Mouse (Mus musculus): ENCODE data around the gene Prdm10.

Prdm10 gene

DNA sequence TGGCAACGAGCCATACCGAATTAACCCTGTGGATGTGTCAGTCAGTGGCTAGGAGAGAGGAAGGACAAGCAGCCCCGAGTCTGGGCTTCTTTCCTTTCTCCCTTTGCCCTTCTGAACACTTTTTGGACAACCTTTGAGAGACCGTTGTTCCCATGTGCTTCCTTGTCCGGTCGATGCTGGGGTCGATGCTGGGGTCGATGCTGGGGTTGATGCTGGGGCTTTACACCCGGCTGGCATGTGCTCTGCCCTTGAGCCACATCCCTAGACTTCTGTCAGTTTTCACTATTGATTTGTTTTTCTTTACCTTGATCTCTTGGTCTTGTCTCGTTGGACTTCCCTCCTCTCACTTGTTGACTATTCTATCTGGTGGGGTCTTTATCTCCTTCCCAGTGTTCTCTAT is 73.2 kb downstream of the Prdm10 start:
- DNase-seq (ENCODE audit: low spot score in 2 of 2) = no peak

DNA sequence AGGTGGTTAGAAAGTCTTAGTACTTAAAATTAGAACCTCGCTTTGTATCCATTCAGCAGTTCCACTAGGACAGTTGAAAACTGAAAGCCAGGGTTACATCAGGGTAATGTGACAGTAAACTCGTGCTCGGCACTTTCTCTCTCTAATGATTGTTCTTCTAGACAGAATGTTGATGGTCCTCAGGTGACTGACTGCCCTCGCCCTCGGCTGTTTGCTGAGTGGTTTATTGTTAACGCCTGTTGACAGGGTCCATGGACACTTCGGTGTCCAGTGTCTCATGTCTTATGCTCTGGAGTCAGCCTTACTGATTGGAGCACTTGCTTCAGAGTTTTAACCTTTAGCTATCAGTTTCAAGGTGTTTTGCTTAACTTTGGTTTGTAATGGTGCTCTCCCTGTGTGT is 73.7 kb downstream of the Prdm10 start:
- no peak for DNase-seq (ENCODE audit: low spot score in 2 of 2)

DNA sequence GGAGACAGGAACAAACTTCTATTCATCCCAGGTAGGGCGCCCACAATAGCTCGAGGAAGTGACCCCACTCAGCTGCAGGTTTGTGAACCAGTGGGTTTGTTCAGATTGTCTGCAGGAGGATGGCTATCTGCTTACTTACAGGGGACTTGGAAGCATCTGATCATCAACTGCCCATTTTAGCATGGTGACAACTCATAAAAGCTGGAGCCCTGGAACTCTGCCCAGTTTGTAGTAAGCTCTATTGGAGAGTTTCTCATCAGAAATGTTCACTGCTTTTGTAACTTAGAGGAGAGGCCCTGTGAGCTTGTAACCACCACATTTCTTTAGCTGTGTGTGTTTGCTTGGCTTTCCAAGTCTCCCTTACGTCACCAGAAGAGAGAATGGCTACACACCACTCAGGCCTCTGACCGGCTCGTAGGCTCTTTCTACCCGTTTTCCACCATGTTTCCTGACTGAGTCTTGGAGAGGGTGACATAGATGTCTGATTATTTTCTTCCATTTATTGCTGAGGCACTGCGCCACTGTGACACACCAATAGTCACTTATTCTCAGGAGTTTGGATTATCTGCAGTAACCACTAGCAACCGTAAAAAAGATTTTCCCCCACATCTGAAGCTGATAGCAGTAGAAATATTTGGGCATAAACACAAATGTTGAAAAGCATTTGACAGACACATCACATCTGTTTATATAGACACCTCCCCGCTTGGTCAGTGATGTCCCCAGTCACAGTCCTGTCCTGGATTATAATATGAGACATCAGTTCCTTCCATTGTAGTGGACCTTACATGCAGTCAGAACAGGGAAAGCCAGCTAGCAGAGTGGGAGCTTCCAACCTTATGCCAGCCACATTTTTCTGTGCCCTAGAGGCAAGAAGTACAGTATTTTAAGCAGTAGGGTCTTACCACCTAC is 83.6 kb downstream of the Prdm10 start:
- DNase-seq (ENCODE audit: low spot score in 2 of 2) = peak in 1 of 2 experiments; percentile 24

DNA sequence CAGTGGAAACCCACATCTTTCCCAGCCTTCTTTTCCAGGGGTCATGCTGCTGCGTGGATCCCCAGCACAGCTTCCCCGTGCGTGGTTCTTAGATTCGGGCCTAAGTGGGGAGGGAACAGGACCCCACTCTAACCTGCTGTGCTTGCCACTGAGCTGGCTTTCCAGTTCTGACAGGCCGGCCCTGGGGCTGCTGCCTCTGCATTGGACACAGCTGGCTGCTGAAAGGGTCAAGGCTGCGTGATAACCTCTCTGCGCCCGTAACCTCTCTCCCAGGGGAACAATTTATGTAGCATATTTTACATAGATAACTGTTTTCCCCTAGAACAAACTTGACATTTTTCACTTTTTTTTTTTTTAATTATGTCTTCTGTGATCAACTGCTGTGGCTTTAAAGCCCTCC is 84.7 kb downstream of the Prdm10 start:
- no peak for DNase-seq (ENCODE audit: low spot score in 2 of 2)

DNA sequence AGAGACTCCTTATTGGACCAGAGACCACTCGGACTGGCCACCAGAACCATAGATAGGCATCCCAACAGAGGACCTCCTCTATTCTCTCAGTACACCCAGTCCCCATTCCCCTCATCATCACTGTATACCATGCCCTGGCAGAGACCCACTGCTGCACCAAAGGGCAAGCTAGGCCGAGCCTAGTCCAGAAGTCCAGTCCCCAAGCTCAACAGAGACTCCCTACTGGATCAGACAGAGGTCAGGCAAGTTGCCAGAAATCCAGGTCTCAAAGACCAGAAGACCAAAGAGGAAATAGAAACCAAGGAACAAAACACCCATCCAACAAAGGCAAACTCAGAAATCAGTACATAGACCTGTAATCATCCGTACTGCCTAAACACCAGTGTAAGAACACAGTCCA is 91.4 kb downstream of the Prdm10 start:
- DNase-seq (ENCODE audit: low spot score in 2 of 2) = no peak

DNA sequence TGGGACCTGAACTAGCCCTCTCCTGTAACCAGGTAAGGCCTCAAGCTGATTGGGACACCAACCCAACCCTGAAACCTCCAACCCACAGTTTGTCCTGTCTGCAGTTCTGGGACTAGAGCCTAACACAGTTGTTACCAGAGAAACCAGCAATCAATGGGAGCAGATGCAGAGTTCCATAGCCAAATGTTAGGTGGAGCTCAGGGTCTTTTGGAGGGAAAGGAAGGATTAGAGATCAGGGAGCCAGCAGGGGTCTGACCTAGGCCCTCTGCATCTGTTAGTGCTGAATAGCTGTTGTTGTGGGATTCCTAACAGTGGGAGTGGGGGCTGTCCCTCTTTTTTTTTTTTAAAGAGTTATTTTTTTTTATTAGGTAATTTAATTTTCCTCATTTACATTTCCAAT is 96.3 kb downstream of the Prdm10 start:
- no peak for DNase-seq (ENCODE audit: low spot score in 2 of 2)

DNA sequence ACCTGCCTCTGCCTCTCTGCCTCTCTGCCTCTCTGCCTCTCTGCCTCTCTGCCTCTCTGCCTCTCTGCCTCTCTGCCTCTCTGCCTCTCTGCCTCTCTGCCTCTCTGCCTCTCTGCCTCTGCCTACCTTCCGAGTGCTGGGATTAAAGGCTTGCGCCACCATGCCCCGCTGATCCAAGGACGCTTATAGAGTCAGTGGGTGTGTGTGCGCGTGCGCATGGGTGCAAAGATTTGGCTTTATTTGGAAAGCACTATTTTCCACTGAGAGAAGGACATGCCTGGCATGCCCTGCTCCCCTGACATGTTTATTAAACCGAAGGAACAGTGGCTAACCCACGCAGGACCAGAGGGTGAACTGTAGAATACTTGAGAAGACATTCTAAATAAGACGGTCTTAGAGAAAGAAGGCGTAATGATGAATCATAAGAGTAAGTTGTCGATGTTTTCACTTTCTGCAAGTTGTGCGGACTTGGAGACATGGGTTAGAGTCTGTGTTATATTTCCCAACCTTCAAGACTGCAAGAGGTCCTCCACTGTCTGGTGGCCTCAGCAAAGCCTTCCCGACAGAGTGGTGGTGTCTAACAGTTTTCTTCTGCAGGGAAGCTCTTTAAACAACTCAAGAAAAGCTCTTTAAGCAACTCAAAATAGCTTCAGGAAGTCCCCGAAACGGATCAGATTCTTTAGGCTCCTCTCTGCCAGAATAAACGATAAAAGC is 104.6 kb downstream of the Prdm10 start:
- DNase-seq (ENCODE audit: low spot score in 2 of 2) = no peak

DNA sequence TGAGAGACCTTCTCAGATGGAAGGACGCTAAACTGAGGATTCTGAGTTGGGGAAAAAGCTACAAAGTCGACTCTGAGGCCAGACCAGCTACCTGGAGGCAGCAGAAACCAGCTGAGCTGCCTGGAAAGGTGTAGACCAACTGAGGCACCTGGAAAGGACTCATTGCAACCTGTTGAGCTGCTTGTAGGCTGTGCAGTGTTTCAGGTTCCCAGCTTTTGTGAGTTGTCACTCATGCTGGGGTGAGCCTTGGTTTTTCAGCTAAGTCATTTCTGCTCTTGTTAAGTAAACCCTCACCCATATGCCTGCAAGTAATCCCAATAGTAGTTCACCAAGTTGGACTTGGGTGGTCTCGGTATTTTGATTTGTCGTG is 105.1 kb downstream of the Prdm10 start:
- DNase-seq (ENCODE audit: low spot score in 2 of 2) = no peak

DNA sequence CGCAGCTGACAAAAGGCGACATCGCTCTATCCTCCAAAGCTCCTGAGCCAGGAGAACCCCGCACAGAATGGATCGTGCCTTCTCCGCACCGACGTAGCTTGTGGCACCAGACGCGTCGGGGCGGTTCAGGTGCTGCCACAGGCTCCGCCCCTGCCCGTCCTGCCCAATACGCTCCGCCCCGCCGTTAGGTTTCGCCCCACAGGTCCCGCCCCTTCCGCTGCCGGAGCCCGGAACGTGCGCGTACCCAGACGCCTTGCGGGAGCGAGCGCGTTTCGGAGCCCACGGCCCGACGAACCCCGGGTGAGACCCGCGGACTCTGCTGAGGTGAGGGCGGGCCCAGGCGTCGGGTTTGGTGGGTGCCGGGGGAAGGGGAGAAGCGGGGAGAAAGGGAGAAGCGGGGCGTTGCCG is 105.6 kb downstream of the Prdm10 start, which contains the start of gene Nfrkb:
TSS of gene Nfrkb (plus strand) at position 246 of the 408 bp plus-strand sequence.
- DNase-seq (ENCODE audit: low spot score in 2 of 2) = peak; percentile 89 to 93

DNA sequence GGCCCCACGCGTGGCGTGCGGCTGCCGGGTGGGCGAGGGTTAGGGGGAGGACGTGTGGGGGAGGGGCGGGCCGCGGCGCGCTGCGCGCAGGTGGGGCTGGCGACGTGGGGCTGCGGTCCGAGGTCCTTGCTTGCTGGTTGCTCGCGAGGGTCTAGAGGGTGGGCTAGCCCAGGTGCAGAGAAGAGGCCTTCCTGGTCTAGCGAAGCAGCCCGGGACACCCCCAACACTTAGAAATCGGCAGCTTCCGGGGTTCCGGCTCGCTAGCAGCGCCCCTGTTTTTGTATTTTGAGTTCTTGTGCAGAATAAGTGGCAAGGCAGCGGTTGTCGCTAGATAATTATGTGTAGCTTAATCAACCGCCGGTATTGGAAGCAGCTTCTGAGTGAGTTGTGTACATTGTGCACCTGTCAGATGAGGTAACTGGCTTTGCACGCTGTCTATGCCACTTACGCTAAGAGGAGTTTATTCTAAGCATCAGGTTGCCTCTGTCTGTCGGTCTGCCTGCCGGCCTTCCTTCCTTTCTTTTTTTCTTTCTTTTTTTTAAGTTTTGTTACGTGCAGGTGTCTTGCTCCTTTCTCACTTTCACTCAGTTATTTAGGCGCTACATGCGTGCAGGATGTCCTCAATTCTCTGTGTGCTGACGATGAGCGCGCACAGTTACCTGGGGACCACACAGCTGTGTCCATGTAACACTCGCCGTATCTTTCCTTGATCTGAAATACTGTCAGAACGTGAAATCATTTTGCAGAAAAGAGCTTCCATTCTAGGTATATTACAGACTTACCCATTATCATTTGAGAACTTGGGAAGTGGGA is 106.2 kb downstream of the Prdm10 start:
- no peak for DNase-seq (ENCODE audit: low spot score in 2 of 2)

DNA sequence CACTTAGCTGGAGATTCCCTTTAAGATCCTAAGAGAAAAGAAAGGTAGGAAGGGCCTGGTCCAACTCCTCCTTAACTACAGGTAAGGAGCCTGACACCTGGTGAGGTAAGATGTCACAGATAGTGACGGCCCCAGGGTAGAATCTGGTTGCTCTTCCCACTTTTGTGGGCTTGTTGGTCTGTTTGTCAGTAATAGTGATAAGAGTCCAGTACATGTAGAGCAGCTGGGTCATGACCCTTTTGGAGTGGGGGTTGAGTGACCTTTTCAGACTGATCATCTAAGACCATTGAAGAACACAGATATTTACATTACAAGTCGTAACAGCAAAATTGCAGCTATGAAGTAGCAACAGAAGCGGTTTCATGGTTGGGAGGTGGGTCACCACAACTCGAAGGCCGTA is 106.9 kb downstream of the Prdm10 start:
- DNase-seq (ENCODE audit: low spot score in 2 of 2) = no peak

DNA sequence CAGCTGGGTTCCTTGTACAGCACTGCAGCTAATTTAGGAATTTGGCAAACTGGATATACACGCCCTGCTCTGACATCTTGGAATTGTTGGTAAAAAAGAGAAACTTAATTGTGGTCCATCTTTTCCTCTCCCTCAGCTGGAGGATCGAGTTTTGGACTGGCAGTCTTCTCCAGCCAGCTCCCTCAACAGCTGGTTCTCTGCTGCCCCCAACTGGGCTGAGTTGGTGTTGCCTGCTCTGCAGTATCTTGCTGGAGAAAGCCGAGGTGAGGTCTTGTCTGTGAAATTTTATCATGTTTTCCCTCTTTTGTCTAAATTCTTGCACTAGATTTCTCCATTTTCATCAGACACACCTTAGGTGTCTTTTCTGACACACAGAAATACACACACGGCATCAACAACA is 120.1 kb downstream of the Prdm10 start:
- DNase-seq (ENCODE audit: low spot score in 2 of 2) = peak in 1 of 2 experiments; percentile 53

DNA sequence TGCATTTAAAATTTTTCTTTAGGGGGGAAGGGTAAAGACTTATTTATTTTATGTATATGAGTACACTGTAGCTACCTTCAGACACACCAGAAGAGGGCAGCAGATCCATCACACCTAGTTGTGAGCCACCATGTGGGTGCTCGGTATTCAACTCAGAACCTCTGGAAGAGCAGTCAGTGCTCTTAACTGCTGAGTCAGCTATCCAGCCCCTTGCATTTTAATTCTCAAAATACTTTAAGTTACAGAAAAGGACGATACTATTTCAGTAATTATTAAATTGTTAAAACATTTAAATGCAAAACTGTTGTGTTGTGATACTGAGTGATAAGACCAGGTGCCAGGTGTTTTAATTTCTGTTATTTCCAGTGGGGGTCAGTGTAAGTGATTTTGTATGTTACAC is 124.0 kb downstream of the Prdm10 start:
- no peak for DNase-seq (ENCODE audit: low spot score in 2 of 2)

DNA sequence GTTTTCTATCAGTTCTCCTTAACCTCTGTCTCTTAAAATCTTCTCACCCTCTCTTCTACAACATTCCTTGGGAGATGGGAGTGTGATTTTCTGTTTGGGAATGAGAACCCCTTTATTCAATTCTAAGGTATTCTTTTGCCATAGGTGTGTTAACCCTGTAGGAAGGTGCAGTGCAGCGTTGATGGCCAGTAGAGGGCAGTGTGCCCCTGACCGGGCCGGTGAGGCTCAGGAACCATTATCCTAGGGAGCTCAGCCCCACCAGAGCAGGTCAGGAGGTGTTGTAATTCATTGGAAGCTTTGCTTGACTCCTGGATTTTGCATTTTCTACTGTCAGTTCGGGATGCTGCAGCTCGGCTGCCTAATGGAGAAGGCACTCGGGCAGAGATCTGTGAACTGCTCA is 124.9 kb downstream of the Prdm10 start:
- no peak for DNase-seq (ENCODE audit: low spot score in 2 of 2)

DNA sequence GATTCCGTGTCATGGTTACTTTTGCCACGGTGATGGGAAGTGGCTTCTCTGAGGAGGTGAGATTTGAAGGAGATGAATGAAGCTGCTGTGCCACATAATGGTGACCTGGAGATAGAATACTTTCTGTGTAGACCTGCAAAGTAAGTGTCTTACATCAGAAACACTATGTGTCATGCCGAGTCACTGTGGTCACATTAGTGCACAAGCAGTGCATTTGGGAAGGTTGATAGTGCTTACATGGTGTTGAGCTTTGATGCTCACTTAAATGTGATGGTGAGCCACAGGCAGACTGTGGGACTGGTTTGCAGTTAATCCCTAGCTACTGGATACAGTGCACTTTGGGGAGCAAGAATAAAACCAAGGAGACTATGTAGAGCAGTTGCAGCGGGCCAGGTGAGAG is 131.8 kb downstream of the Prdm10 start:
- DNase-seq (ENCODE audit: low spot score in 2 of 2) = no peak

DNA sequence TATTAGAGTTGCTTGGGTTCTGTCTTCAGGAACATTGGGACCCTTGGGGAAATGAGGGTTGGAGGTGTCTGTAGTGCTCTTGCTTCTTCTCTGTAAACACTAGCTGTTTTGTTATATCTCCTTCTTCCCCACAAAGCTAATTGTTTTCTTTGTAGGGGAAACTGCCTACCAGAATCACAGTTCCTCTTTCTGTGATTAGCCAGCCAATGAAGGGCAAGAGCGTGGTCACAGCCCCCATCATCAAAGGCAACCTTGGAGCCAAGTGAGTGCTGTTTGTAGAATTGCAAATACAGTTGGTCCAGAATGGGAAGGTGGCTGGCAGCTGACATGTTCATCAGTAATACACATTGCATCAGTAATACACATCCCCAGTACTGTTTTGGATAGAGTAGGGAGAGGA is 138.5 kb downstream of the Prdm10 start:
- DNase-seq (ENCODE audit: low spot score in 2 of 2) = no peak

DNA sequence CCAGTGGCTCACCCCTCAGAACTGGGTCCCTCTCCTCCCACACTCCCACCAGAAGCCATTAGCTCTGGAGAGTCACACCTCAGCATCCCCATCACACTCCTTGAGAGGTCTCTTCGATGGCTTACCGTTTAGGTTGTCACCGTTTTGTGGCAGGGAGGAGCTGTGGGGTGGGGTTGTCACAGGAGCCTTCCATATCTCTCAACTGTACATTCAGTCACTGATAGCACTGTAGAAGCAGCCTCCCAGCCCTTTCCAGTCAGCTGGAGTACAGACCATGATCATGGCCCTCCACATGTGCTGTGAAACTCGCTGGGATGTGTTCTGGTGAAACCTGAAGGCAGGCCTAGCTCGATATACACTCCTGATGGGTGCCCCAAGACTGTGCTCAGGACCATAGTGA is 141.8 kb downstream of the Prdm10 start:
- no peak for DNase-seq (ENCODE audit: low spot score in 2 of 2)

DNA sequence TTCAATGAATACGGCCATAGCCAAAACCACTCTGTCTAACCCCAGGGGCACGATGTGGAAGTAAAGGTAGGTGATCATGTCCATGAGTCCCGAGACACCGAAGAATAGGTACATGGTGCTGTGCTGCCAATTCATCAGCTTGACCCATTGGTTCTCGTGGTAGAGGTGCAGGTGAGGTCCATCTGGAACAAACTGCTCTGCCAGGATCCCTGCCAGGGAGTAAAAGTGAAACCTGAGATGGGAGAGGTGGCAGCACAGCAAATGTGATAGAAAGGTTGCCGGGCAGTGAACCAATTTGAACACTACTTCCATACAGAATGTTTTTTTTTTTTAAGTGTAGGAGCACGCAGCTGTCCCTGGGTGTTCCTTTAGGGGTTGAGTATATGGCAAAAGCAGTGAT is 148.6 kb downstream of the Prdm10 start:
- no peak for DNase-seq (ENCODE audit: low spot score in 2 of 2)

DNA sequence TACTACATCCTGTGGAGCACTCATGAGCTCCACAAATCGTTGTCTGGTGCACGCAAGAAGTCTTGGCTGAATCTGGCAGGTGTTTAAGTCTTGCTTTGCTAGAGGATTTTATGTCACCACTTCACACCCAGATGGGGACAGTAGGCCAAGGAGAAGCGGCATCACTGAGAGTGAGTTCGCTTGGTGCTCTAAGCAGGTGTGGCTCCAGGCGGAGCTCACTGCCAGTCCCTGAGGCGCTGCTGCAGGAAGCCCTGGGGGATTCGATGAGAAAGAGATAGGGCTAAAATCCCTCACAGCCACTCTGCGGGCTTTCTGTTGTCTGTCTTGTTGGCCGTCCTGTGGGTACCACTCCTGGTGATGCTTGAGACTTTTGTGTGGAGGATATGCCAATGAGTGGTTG is 149.7 kb downstream of the Prdm10 start:
- no peak for DNase-seq (ENCODE audit: low spot score in 2 of 2)
